Mouse (Mus musculus): Measurements from ENCODE around the gene Arpc4. TPM values are rescaled to one million over a fixed set of nuclear protein-coding genes. Genes with fewer than 3 reads are reported as not detected.

Arpc4 gene
- polyA plus RNA-seq, 1 experiment: 503 TPM

GRCm38 (mm10) chr6:113342297-113342696 lies 35.6 kb upstream of the Arpc4 start:
- peak overlapping the region; percentile 74 for H3K4me3 ChIP-seq (ENCODE audit: insufficient read depth, low read length)
- peak overlapping the region; percentile 99 for H3K27ac ChIP-seq (ENCODE audit: insufficient read depth, low read depth, low read length)
- TF ChIP-seq CTCF (IDR thresholded peaks at IDR 0.05; ENCODE audit: low read depth, low read length): no peak
- no peak for TF ChIP-seq POLR2A (IDR thresholded peaks at IDR 0.05; ENCODE audit: borderline replicate concordance, low read depth, low read length)

DNA sequence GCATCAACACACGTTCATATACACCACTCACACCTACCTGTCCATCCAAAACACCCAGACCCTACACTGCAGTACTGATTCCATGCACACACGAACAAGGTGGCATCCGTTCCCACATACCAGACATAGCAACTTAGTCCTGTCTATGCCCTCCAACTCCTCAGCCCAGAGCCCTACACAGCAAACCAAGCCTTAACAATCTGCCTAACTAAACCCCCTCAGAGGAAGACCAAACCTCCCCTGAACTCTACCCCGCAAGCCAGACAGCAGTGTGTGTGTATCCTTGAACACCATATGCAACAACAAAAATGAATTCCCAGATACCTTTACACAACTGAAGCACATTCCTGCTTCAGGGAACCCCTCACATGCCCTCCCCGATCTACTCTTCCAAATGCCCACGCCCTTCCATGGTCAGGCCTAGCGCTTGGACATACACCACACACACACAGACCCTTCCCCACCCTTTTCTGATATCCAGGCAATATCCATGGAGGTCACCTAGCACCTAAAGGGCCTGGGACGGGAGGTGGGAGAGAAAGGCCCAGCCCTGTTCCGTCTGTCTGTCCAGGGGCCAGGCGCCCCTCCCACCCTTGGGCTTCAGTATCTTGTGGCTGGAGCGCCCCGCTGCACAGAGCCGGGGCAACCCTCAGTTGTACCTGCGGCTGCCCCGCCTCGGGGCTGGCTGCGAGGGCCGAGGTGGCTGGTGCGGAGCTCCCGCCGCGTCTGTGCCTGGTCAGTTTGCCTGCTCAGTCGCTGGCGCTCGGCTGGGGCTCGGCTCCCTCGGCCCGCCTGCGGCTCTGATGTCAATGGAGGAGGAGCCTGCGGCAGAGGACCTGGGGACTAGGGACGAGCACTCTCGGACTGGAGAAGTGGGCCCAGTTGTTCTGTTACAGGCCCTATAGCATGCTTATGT lies 34.5 kb upstream of the Arpc4 start, which contains the start of gene Camk1:
Camk1 (minus strand) TSS at position 808 of the 916 bp plus-strand sequence.
- Histone ChIP-seq H3K4me1 (ENCODE audit: control insufficient read depth, insufficient read depth, low read length) (peaks cover 31% of the 10 kb centered on the region), H3K27ac (ENCODE audit: insufficient read depth, low read depth, low read length) (peak within 1 kb of the TSS; percentile 99), H3K4me3 (ENCODE audit: insufficient read depth, low read length) (peak within 1 kb of the TSS; percentile 74)
- TF ChIP-seq POLR2A (IDR thresholded peaks at IDR 0.05; ENCODE audit: borderline replicate concordance, low read depth, low read length) (no peak), CTCF (IDR thresholded peaks at IDR 0.05; ENCODE audit: low read depth, low read length) (no peak)

More at GRCm38 (mm10) chr6:113342297-113342696, 35.6 kb upstream of the Arpc4 start:
- H3K4me1 ChIP-seq (ENCODE audit: control insufficient read depth, insufficient read depth, low read length): peaks cover 41% of the 10 kb centered on the region

DNA sequence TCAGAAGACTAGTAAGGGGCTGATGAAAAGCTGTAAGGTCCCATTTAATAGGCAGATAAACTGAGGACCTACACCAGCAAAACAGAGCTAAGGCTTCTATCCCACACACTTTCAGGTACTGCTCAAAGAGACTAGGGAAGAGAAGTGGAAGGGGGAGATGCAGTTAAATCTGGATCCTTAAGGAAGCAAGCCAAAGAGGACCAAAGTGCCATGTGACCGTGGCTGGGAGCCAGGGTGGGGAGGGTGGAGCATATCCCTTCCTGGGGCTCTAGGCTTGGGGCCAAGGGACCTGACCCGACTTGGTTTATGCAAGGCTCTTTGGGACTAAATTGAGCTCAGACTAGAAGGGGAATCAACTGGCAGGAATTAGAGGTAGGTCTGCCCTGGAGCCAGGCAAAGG lies 33.6 kb upstream of the Arpc4 start:
- Histone ChIP-seq H3K27ac (ENCODE audit: insufficient read depth, low read depth, low read length) (peak overlapping the region; percentile 99), H3K4me3 (ENCODE audit: insufficient read depth, low read length) (peak overlapping the region; percentile 74), H3K4me1 (ENCODE audit: control insufficient read depth, insufficient read depth, low read length) (peaks cover 31% of the 10 kb centered on the region)
- TF ChIP-seq CTCF (IDR thresholded peaks at IDR 0.05; ENCODE audit: low read depth, low read length): no peak

DNA sequence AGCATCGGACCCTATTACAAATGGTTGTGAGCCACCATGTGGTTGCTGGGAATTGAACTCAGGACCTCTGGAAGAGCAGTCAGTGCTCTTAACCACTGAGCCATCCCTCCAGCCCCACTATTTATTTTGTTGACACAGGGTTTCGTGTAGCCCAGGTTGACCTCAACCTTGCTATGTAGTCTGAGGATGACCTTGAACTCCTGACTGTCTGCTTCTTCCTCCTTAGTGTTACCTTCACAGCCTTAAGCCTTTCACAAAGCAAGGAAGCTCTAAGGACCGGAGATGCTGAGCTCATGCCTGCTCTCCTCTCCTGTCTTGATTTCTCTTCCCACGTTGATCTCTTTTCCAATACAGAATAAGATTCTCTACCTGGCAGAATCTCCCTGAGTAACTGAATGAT lies 31.0 kb upstream of the Arpc4 start:
- Histone ChIP-seq H3K4me1 (ENCODE audit: control insufficient read depth, insufficient read depth, low read length) (peaks cover 22% of the 10 kb centered on the region), H3K27ac (ENCODE audit: insufficient read depth, low read depth, low read length) (no peak overlapping the region), H3K4me3 (ENCODE audit: insufficient read depth, low read length) (no peak overlapping the region)
- TF ChIP-seq POLR2A (IDR thresholded peaks at IDR 0.05; ENCODE audit: borderline replicate concordance, low read depth, low read length) (no peak), CTCF (IDR thresholded peaks at IDR 0.05; ENCODE audit: low read depth, low read length) (no peak)

DNA sequence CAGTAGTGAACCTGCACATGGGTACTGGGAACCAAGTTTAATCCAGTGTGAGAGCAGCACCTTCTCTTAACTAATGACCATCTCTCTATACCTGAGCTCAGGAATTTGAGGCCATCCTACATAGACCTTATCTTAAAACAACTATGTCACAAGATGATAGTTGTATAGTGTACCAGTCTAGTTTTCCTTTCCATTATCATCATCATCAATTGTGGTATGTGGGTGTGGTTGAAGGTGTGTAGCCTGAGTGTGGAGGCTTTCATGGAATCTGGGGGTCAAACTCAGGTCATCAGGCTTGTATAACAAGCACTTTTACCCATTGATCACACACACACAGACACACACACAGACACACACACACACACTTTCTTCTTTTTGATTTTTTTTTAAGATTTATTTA lies 27.4 kb upstream of the Arpc4 start:
- no peak overlapping the region for H3K4me3 ChIP-seq (ENCODE audit: insufficient read depth, low read length)
- H3K27ac ChIP-seq (ENCODE audit: insufficient read depth, low read depth, low read length): no peak overlapping the region
- peaks cover 14% of the 10 kb centered on the region for H3K4me1 ChIP-seq (ENCODE audit: control insufficient read depth, insufficient read depth, low read length)
- TF ChIP-seq CTCF (IDR thresholded peaks at IDR 0.05; ENCODE audit: low read depth, low read length): no peak

DNA sequence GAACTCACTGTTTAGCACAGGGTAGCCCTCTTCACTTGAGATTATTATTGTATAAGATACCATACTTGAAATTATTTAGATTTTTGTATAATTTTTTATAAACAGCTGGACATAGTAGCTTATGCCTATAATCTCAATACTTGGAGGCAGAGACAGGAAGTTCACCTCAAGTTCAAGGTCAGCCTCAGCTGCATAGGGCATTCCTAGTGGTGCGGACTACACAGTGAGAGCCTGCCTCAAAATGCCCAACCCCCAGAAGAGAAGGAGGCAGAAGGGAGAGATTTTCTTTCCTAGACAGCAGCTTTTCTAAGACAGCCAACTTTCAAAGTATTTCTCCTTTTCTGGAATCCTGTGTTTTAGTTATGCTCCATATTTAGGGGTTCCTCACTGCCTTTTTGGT lies 26.8 kb upstream of the Arpc4 start:
- TF ChIP-seq CTCF (IDR thresholded peaks at IDR 0.05; ENCODE audit: low read depth, low read length) (no peak), POLR2A (IDR thresholded peaks at IDR 0.05; ENCODE audit: borderline replicate concordance, low read depth, low read length) (no peak)
- Histone ChIP-seq H3K4me3 (ENCODE audit: insufficient read depth, low read length) (no peak overlapping the region), H3K27ac (ENCODE audit: insufficient read depth, low read depth, low read length) (peak overlapping the region; percentile 52), H3K4me1 (ENCODE audit: control insufficient read depth, insufficient read depth, low read length) (peaks cover 13% of the 10 kb centered on the region)

GRCm38 (mm10) chr6:113351653-113352052 lies 26.3 kb upstream of the Arpc4 start:
- TF ChIP-seq POLR2A (IDR thresholded peaks at IDR 0.05; ENCODE audit: borderline replicate concordance, low read depth, low read length): no peak
- Histone ChIP-seq H3K4me3 (ENCODE audit: insufficient read depth, low read length) (no peak overlapping the region), H3K27ac (ENCODE audit: insufficient read depth, low read depth, low read length) (peak overlapping the region; percentile 52), H3K4me1 (ENCODE audit: control insufficient read depth, insufficient read depth, low read length) (peaks cover 13% of the 10 kb centered on the region)

DNA sequence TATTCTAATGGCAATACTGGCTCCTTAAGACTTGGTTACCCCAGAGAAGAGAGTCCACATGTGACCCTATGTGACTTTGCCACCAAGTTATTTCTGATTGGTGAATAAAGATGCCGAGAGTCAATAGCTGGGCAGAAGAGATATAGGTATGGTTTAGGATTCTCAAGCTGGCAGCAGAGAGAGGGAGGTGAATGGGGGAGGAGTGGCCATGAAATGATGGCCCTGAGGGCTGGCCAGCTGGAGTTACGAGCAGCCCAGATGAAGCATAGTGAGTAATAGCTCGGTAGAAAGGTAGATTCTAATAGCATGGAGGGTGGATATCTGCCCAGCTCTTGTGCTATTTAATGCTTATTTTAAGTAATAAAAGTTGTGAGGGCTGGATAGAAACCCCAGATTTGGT lies 25.1 kb upstream of the Arpc4 start:
- no peak overlapping the region for H3K27ac ChIP-seq (ENCODE audit: insufficient read depth, low read depth, low read length)
- H3K4me1 ChIP-seq (ENCODE audit: control insufficient read depth, insufficient read depth, low read length): peaks cover 13% of the 10 kb centered on the region
- TF ChIP-seq POLR2A (IDR thresholded peaks at IDR 0.05; ENCODE audit: borderline replicate concordance, low read depth, low read length): no peak
- TF ChIP-seq CTCF (IDR thresholded peaks at IDR 0.05; ENCODE audit: low read depth, low read length): no peak
- no peak overlapping the region for H3K4me3 ChIP-seq (ENCODE audit: insufficient read depth, low read length)

GRCm38 (mm10) chr6:113353696-113354095 lies 24.2 kb upstream of the Arpc4 start:
- no peak overlapping the region for H3K27ac ChIP-seq (ENCODE audit: insufficient read depth, low read depth, low read length)
- TF ChIP-seq POLR2A (IDR thresholded peaks at IDR 0.05; ENCODE audit: borderline replicate concordance, low read depth, low read length) (no peak), CTCF (IDR thresholded peaks at IDR 0.05; ENCODE audit: low read depth, low read length) (no peak)

DNA sequence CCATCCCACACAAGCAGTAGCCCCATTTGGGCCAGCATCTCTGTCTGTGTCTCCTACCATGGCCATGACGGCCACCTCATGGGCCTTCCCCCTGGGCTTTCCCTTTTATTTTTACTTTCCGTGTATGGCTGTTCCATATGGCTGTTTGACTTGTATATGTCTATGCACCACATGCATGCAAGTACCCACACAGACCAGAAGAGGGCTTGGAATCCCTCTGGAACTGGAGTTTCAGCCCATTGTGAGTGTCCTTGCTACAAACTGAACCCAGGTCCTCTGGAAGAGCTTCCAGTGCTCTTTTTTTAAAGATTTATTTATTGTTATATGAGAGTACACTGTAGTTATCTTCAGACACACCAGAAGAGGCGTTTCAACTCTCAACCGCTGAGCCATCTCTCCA lies 16.4 kb upstream of the Arpc4 start:
- TF ChIP-seq POLR2A (IDR thresholded peaks at IDR 0.05; ENCODE audit: borderline replicate concordance, low read depth, low read length) (no peak), CTCF (IDR thresholded peaks at IDR 0.05; ENCODE audit: low read depth, low read length) (no peak)
- Histone ChIP-seq H3K27ac (ENCODE audit: insufficient read depth, low read depth, low read length) (no peak overlapping the region), H3K4me3 (ENCODE audit: insufficient read depth, low read length) (no peak overlapping the region), H3K4me1 (ENCODE audit: control insufficient read depth, insufficient read depth, low read length) (peaks cover 3% of the 10 kb centered on the region)

More at GRCm38 (mm10) chr6:113353696-113354095, 24.2 kb upstream of the Arpc4 start:
- Histone ChIP-seq H3K4me3 (ENCODE audit: insufficient read depth, low read length) (no peak overlapping the region), H3K4me1 (ENCODE audit: control insufficient read depth, insufficient read depth, low read length) (peaks cover 13% of the 10 kb centered on the region)
